Mouse (Mus musculus) activated CD4-positive, CD25-positive, alpha-beta regulatory T cell, adult 9 weeks (primary cell): Measurements from ENCODE around the gene Ninj2. TPM values are rescaled to one million over a fixed set of nuclear protein-coding genes. Genes with fewer than 3 reads are reported as not detected.

Experiments used
- polyA plus RNA-seq: library from polyadenylated mRNA; unstranded; fragments of 100-300 nt; shearing (Covaris generic); gene quantifications from one replicate; pipeline ENCODE4 v1.2.1, GENCODE M21; 2017

Gene Ninj2
- 0.45 TPM for polyA plus RNA-seq

GRCm38 (mm10) chr6:120093100-120093499 is at the start of gene Ninj2:
Ninj2 (plus strand) TSS chr6:120093350.

Other genes starting within 250 kb of the Ninj2 start
- 8.2 TPM for gene Erc1, start 245.2 kb upstream of the Ninj2 start, polyA plus RNA-seq
- 40.2 TPM for gene Rad52, start 190.7 kb upstream of the Ninj2 start, polyA plus RNA-seq
- gene Wnk1, start 54.7 kb upstream of the Ninj2 start, polyA plus RNA-seq = 57.3 TPM
- gene D330020A13Rik, start 201.0 kb downstream of the Ninj2 start, polyA plus RNA-seq = not detected
- gene B4galnt3, start 201.2 kb downstream of the Ninj2 start, polyA plus RNA-seq = not detected